Mouse (Mus musculus): ENCODE measurements around the gene Wars2.

Wars2 gene

GRCm38 (mm10) chr3:99193576-99193975, 52.7 kb downstream of the Wars2 start:
- DNase-seq = no peak

GRCm38 (mm10) chr3:99203331-99203730, 62.5 kb downstream of the Wars2 start:
- no peak for DNase-seq

GRCm38 (mm10) chr3:99208416-99208815, 67.5 kb downstream of the Wars2 start:
- DNase-seq = no peak

- no peak for DNase-seq
Measured at GRCm38 (mm10) chr3:99211105-99211698, 70.3 kb downstream of the Wars2 start.

- DNase-seq = no peak
Measured at GRCm38 (mm10) chr3:99227807-99228206, 86.9 kb downstream of the Wars2 start.

GRCm38 (mm10) chr3:99233393-99234318, 92.8 kb downstream of the Wars2 start:
- peak in 1 of 2 experiments; percentile 62 for DNase-seq

GRCm38 (mm10) chr3:99234319-99234869, 93.5 kb downstream of the Wars2 start:
- no peak for DNase-seq

GRCm38 (mm10) chr3:99235116-99235803, 94.4 kb downstream of the Wars2 start:
- no peak for DNase-seq

- DNase-seq = no peak
Measured at GRCm38 (mm10) chr3:99235804-99236755, 95.2 kb downstream of the Wars2 start.

GRCm38 (mm10) chr3:99238691-99239090, 97.8 kb downstream of the Wars2 start:
- DNase-seq = no peak

GRCm38 (mm10) chr3:99239301-99240045, 98.6 kb downstream of the Wars2 start:
- no peak for DNase-seq

GRCm38 (mm10) chr3:99240213-99240720, 99.4 kb downstream of the Wars2 start, which contains the start of gene Tbx15:
TSS of gene Tbx15 (plus strand) at chr3:99240381.
- DNase-seq = no peak

GRCm38 (mm10) chr3:99240811-99241738, 100.2 kb downstream of the Wars2 start:
- DNase-seq = no peak

GRCm38 (mm10) chr3:99242481-99242880, 101.6 kb downstream of the Wars2 start:
- no peak for DNase-seq

GRCm38 (mm10) chr3:99245341-99245740, 104.5 kb downstream of the Wars2 start:
- no peak for DNase-seq

- no peak for DNase-seq
Measured at GRCm38 (mm10) chr3:99246629-99247028, 105.8 kb downstream of the Wars2 start.

GRCm38 (mm10) chr3:99247586-99247985, 106.7 kb downstream of the Wars2 start:
- DNase-seq = no peak

- no peak for DNase-seq
Measured at GRCm38 (mm10) chr3:99247996-99248801, 107.3 kb downstream of the Wars2 start.

All from kidney, postnatal 25 days (tissue).